Mouse (Mus musculus): ENCODE measurements around the gene Atp6v0e.

DNA sequence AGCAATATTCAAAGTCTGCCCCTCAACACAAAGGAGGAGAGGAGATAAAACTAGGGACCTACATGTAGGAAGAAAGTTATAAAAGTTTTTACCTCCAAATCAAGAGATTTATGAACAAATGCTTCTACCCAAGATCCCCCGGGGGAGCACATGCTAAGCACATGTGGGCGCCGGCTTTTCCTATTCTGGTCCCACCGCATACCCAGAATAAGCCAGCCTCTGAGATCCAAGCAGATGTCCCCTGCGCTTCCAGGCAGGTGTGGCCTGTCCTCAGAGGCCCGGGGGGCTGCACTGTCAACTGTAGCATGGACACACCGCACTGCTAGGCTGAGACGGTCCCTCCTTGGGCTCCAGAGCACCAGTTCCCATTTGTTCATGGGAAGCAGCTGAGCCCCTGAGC lies 19.6 kb upstream of the Atp6v0e start:
- no peak for TF ChIP-seq POLR2A (IDR thresholded peaks at IDR 0.05; ENCODE audit: borderline replicate concordance, insufficient read depth, low read length)
- no peak for TF ChIP-seq CTCF (IDR thresholded peaks at IDR 0.05; ENCODE audit: borderline replicate concordance, insufficient read depth, low read depth, low read length)

Measured in cerebellum, adult 2 months (tissue).